Comparison of ENCODE assay signal across 8 mouse cellular contexts in the genomic region with DNA sequence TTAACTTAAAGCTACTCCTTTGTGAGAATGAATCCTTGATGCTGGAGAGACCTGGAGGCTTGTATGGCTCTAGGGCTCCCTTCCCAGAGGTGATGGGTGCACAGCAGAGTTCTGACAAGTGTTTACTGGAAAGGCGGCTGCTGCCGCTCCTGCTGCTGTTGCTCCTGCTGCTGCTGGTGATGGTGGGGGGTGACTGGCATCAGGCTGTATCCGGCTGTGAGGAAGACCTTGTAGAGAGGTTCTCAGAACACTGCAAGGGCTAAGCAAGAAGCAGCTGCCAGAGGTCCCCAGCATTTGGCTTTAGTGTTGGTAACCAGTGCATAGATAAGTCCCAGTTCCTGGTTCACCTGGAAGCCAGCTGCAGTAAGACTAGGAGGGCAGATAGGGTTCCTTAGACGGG.
DNase-seq lines count a peak whose midpoint lies in the region; ATAC-seq and TF ChIP-seq lines count a peak whose summit lies in the region.

No protein-coding gene starts in this region.

- peak overlapping the region; percentile 31 for H3K4me3 ChIP-seq in C2C12 (ENCODE audit: insufficient read depth, poor library complexity, severe bottlenecking)
- peak overlapping the region; percentile 78 for H3K4me3 ChIP-seq in forebrain, embryonic 16.5 days (replicated peaks; ENCODE audit: low read length)
- peak overlapping the region; percentile 91 for H3K4me3 ChIP-seq in midbrain, embryonic 10.5 days

- H3K79me2 ChIP-seq in C2C12 (ENCODE audit: control insufficient read depth, insufficient read depth): peaks cover 53% of the 10 kb centered on the region

- H3K27ac ChIP-seq in forebrain, embryonic 16.5 days (ENCODE audit: low read length): peak overlapping the region; percentile 98
- H3K27ac ChIP-seq in midbrain, embryonic 10.5 days (replicated peaks): peak overlapping the region; percentile 99

- H3K36me3 ChIP-seq in C2C12 (ENCODE audit: control insufficient read depth, insufficient read depth): peaks cover 2% of the 10 kb centered on the region
- H3K36me3 ChIP-seq in forebrain, embryonic 16.5 days (ENCODE audit: control insufficient read depth, insufficient read depth): no peaks in the 10 kb centered on the region
- H3K36me3 ChIP-seq in midbrain, embryonic 10.5 days: peaks cover 31% of the 10 kb centered on the region

- H3K79me3 ChIP-seq in C2C12 (ENCODE audit: low read depth): peaks cover 6% of the 10 kb centered on the region

- peak overlapping the region; percentile 95 for H3K9ac ChIP-seq in forebrain, embryonic 16.5 days (replicated peaks; ENCODE audit: low read depth, low read length)

- 12% methylated on average over 4 of the region's 4 CpGs for WGBS in forebrain, embryonic 16.5 days
- whole genome bisulfite sequencing in midbrain, embryonic 10.5 days: 13% methylated on average over 4 of the region's 4 CpGs

- H3K9me3 ChIP-seq in forebrain, embryonic 16.5 days (ENCODE audit: control insufficient read depth, low read length): no peaks in the 10 kb centered on the region
- no peaks in the 10 kb centered on the region for H3K9me3 ChIP-seq in midbrain, embryonic 10.5 days (replicated peaks)

- no peak for TF ChIP-seq CTCF in C2C12 (IDR thresholded peaks at IDR 0.05; ENCODE audit: control insufficient read depth, insufficient read depth, insufficient read length)

- peak overlapping the region; percentile 98 for H3K4me2 ChIP-seq in forebrain, embryonic 16.5 days (ENCODE audit: low read length)

- peaks cover 77% of the 10 kb centered on the region for H3K4me1 ChIP-seq in forebrain, embryonic 16.5 days (replicated peaks; ENCODE audit: control insufficient read depth, insufficient read depth, low read length)
- peaks cover 94% of the 10 kb centered on the region for H3K4me1 ChIP-seq in midbrain, embryonic 10.5 days

- ATAC-seq in forebrain, embryonic 16.5 days: no peak
- no peak for ATAC-seq in erythroblast, adult 5-6 weeks (replicated peaks; ENCODE audit: low FRiP score, poor library complexity, severe bottlenecking)

- H3K27me3 ChIP-seq in C2C12 (ENCODE audit: control insufficient read depth, insufficient read depth, insufficient read length): no peaks in the 10 kb centered on the region
- H3K27me3 ChIP-seq in forebrain, embryonic 16.5 days (replicated peaks; ENCODE audit: control insufficient read depth, insufficient read depth, low read length): no peaks in the 10 kb centered on the region
- no peaks in the 10 kb centered on the region for H3K27me3 ChIP-seq in midbrain, embryonic 10.5 days (ENCODE audit: low read depth, poor library complexity, severe bottlenecking)

- H3ac ChIP-seq in C2C12 (ENCODE audit: control insufficient read depth, insufficient read length, low read depth): no peak overlapping the region

- DNase-seq in cerebellum, adult 9-10 months: peak; percentile 38
- no peak for DNase-seq in cerebellum, adult 11 months
- DNase-seq in midbrain, embryonic 10.5 days (ENCODE audit: low spot score): peak; percentile 30
- no peak for DNase-seq in cerebellum, postnatal 25 days
- no peak for DNase-seq in urinary bladder, postnatal 25 days (ENCODE audit: low spot score)

TF ChIP-seq in C2C12, 6 proteins besides CTCF, POLR2A, EP300 and RAD21:
- TF ChIP-seq MYOG (IDR thresholded peaks at IDR 0.05; ENCODE audit: control insufficient read depth, extremely low read depth, insufficient read length) (no peak), USF1 (IDR thresholded peaks at IDR 0.05; ENCODE audit: low read depth) (no peak), CEBPB (IDR thresholded peaks at IDR 0.05; ENCODE audit: low read depth) (no peak), MYOD1 (IDR thresholded peaks at IDR 0.05; ENCODE audit: control insufficient read depth, insufficient read length, low read depth) (no peak), FOSL1 (IDR thresholded peaks at IDR 0.05; ENCODE audit: insufficient read depth, low read length, poor library complexity, severe bottlenecking) (no peak), MAX (IDR thresholded peaks at IDR 0.05) (no peak)

Comparison
In these comparisons a context has a peak if more than half of its experiments do, and no peak if none do; other contexts are left out.
1. DNase-seq: peak in cerebellum, adult 9-10 months (single experiment) and midbrain, embryonic 10.5 days (single experiment); none in cerebellum, adult 11 months (single experiment), cerebellum, postnatal 25 days (0 of 2) and urinary bladder, postnatal 25 days (single experiment).
2. H3K4me3 ChIP-seq: peak in every context shown above with its lines; median percentile 91 in midbrain, embryonic 10.5 days; 78 in forebrain, embryonic 16.5 days; 31 in C2C12.